Mouse (Mus musculus): ENCODE measurements around the gene Evi5l.

Gene Evi5l

DNA sequence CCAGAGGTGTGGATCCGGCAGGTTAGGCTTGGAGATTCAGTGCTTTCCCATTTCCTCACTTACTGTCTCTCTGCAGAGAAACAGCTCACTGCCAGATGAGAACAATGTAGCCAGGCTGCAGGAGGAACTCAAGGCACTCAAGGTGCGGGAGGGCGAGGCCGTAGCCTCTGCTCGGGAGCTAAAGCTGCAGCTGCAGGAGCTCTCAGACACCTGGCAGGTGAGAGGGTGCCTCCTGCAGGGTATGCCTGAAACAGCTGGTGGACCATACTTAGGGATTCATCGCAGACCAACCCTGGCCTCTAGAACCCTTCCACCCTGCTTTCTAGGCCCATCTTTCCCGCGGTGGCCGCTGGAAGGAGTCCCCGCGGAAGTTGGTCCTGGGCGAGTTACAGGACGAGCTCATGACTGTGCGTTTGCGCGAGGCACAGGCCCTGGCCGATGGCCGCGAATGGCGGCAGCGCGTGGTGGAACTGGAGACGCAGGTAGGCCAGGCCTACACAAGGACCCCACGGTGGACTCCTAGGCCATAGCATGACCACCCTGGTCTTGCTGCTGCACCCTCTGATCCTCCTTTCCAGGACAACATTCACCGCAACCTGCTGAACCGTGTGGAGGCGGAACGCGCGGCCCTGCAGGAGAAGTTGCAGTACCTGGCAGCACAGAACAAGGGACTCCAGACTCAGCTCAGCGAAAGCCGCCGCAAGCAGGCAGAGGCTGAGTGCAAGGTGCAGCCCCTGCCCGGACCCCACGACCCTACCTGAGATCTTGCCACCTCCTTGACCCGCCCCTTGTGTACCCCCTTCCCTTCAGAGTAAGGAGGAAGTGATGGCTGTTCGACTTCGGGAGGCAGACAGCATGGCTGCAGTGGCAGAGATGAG is 39.1 kb downstream of the Evi5l start:
- DNase-seq (ENCODE audit: low spot score), result no peak

DNA sequence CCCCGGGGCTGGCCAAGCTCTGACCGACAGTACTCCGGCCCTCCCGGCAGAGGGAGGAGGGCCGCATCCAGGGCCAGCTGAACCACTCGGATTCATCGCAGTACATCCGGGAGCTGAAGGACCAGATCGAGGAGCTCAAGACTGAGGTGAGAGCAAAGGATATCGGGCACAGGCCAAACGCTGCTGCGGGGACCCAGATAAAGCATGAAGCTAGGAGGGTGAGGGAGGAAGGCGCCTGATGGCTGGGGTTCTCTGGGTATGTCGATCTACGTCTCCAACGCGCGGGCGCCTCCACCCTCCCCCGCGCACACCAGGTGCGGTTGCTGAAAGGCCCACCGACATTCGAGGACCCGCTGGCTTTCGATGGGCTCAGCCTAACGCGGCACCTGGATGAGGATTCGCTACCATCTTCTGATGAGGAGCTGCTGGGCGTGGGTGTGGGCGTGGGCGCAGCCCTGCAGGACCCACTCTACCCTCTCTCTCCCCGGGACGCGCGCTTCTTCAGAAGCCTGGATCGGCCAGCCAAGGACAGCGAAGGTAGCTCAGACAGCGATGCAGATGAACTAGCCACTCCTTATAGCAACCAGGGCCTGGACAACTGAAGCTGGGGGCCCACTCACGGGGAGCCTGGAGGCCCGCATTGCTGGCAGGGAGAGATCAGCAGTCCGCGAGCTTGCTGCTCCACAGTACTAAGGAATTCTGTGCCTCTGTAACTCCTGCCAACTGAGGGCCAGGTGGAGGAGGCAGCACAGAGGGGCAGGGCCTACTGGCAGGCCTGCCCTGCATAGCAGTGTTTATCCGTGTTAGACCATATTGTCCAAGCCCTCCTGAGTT is 40.0 kb downstream of the Evi5l start:
- DNase-seq (ENCODE audit: low spot score), result no peak

- DNase-seq (ENCODE audit: low spot score), result no peak
These were observed 40.6 kb downstream of the Evi5l start for GRCm38 (mm10) chr8:4207016-4207350.

DNA sequence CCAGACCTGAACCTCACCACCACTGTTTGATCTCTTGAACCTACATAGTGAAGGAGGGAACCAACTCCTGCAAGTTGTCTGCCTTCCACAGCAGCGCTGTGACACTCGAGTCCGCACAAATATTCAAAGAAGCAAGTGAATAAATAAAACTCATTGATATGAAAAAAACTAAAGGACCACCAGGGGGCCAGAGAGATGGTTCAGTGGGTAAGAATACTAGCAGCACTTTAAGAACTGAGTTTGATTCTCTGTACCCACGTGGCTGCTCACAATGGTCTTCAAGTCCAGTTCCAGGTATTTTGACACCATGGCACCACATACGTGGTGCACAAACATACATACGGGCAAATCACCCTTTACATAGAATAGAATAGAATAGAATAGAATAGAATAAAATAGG is 44.7 kb downstream of the Evi5l start:
- no peak for DNase-seq (ENCODE audit: low spot score)

DNA sequence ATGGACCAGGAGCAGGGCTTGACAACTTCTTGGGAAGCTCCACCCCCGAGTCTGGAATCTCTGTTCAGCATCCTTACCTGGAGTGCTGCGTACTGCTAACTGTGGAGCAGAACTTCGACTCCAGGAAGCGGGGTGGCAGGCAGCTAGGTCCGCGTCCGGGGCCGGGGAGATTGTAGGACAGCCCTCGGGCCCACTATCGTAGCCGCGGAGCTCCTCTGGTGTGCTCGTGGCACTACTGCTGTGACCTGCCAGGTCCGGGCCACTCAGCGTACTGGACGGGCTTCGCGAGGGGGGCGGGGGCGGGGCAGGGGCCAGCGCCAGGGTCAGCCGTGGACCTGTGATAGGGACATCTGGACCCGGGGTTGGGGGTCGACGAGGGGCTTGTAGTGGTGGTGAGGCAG is 46.4 kb downstream of the Evi5l start:
- DNase-seq (ENCODE audit: low spot score), result no peak

DNA sequence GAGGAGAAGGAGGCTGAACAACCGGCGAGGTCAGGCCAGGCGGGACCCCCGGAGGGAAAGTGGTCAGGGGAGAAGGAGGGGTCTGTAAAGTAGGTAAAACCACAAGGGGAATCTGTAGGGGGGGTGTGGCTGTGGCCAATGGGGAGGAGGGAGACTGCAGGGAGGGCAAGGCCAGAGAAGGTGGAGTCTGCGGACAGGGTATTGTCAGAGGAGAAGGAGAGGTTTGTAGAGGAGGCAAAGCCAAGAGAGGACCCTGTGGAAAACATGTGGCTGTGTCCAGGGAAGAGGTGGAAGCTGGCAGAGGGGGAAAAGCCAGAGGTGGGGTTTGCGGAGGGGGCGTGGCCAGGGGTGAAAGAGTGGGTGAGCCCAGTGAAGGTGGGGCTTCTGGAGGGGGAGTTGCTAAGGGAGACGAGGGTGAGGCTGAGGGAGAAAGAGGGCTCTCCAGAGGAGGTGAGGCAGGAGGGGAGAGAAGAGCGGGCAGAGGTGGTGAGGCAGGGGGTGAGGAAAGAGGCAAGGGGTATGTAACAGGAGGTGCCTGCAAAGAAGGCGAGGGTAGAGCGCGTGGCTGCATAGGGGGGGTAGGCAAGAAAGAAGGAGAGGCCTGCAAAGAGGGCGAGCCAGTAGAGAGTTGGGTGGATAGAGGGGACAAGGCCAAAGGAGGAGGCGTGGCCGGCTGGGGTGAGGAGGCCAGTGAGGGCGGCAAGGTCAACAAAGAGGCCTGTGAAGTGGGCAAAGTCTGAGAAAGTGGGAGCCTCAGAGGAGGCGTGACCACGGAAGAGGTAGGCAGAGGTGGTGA is 47.0 kb downstream of the Evi5l start:
- no peak for DNase-seq (ENCODE audit: low spot score)

GRCm38 (mm10) chr8:4214006-4214980 is 47.9 kb downstream of the Evi5l start:
- DNase-seq (ENCODE audit: low spot score), result no peak

DNA sequence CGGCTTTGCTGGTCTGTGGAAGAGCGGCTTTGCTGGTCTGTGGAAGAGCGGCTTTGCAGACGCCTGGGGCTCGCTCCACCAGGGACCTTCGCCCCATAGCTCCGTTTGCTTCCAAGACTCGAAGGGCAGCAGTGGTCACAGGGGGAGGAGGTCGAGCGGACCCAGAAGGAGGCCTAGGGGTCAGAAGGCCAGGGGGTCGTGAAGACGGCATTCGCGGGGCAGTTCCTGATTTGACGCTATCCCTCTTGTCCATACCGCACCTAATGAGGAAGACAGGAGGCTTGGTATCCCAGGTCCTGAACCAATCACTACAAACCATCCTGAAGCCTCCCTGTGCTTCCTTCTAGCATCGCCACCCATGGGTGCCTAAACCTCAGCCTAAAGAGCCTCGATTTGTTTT is 49.9 kb downstream of the Evi5l start:
- DNase-seq (ENCODE audit: low spot score), result no peak

GRCm38 (mm10) chr8:4216791-4217621 is 50.6 kb downstream of the Evi5l start, which contains the start of gene Prr36:
Prr36 (minus strand) TSS chr8:4217459.
- no peak for DNase-seq (ENCODE audit: low spot score)

- DNase-seq (ENCODE audit: low spot score), result no peak
These were observed 53.2 kb downstream of the Evi5l start for GRCm38 (mm10) chr8:4219617-4220016.

GRCm38 (mm10) chr8:4222059-4222458 is 55.7 kb downstream of the Evi5l start:
- DNase-seq (ENCODE audit: low spot score), result no peak

DNA sequence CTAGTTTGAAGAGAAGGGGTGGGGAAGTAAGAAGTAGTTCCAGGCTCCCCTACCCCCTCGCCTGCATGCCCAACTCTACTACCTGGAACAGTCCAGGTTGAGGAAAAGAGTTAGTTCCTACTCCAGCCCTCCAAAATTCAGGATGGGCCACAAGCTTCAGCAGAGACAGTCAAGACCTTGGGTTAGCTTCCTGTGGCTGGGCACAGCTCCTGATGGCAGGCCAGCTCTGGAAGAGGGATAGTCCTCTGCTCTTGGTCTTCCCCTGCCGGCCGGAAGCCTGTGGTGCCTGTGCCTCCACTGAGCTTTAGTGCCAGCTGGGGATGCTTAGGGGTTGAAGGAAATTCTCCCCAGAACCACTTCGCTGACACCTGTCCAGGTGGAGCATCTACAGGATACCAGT is 60.0 kb downstream of the Evi5l start:
- DNase-seq (ENCODE audit: low spot score), result no peak

GRCm38 (mm10) chr8:4226739-4227347 is 60.5 kb downstream of the Evi5l start, which contains the start of gene Lrrc8e:
Lrrc8e (plus strand) TSS chr8:4226827.
- DNase-seq (ENCODE audit: low spot score), result no peak

DNA sequence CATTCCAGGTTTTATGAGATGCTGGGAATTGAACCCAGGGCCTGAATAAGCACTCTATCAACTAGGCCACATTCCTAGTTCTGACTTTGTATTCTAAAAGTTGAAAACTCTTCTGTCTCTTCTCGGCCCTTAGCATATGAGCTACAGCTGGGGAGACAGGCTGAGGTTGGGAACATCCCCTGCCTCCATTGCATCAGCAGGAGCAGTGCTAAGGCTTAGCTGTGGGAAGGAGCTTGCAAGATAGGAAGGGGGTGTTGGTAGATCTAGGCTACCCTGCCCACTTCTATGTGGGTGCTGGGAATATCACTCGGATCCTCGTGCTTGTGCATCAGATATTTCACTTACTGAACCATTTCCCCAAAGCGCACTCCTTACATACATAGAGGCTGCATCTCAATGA is 61.6 kb downstream of the Evi5l start:
- DNase-seq (ENCODE audit: low spot score), result no peak

DNA sequence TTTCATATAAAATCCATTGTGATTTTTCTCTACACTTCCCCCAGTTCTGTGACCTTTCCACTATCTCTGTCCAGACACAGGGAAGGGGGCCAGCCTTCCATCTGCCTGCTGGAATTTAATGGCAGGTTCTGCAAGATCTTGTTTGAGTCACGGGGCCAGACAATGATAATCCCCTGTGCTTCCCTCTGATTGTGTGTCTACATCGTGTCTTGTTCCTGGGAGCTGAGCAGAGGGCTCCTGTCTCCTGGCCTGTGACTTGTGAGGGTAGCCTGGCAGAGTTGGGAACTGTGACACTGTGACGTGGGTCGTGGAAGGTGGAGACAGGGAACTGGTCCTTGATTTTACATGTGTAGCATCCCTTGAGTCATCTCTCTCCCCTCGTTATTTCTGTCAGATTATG is 63.4 kb downstream of the Evi5l start:
- DNase-seq (ENCODE audit: low spot score), result no peak

- no peak for DNase-seq (ENCODE audit: low spot score)
These were observed 64.4 kb downstream of the Evi5l start for GRCm38 (mm10) chr8:4230612-4231351.

- DNase-seq (ENCODE audit: low spot score), result no peak
These were observed 71.6 kb downstream of the Evi5l start for GRCm38 (mm10) chr8:4237814-4238433.

GRCm38 (mm10) chr8:4238434-4239192 is 72.2 kb downstream of the Evi5l start, which contains the start of the genes Map2k7 and Gm49320:
Map2k7 (plus strand) TSS chr8:4238740.
Gm49320 (plus strand) TSS chr8:4238865.
- DNase-seq (ENCODE audit: low spot score), result peak; percentile 100
